Mouse (Mus musculus) midbrain, embryonic 10.5 days (tissue): Measurements from ENCODE around the gene Ing3. TPM values are rescaled to one million over a fixed set of nuclear protein-coding genes. Genes with fewer than 3 reads are reported as not detected.

Experiments used
- DNase-seq: peaks from one replicate; pipeline ENCODE4 v3.0.0-alpha.2; 2017; ENCODE audit warnings: low spot score
- H3K27ac ChIP-seq: fragments of 300-500 bp; sonication (generic); replicated peaks from 2 replicates; pipeline ENCODE4 v1.5.1; 2016; ENCODE audit warnings: mild to moderate bottlenecking
- H3K27me3 ChIP-seq: fragments of 300-500 bp; sonication (generic); 2 replicates; pipeline ENCODE4 v1.6.1; 2016; ENCODE audit warnings: low read depth, mild to moderate bottlenecking; ENCODE audit not compliant: poor library complexity, severe bottlenecking
- H3K36me3 ChIP-seq: fragments of 300-500 bp; sonication (generic); 2 replicates; pipeline ENCODE4 v1.6.1; 2016; ENCODE audit warnings: mild to moderate bottlenecking, moderate library complexity
- H3K4me1 ChIP-seq: fragments of 300-500 bp; sonication (generic); 2 replicates; pipeline ENCODE4 v1.6.1; 2016
- H3K4me3 ChIP-seq: fragments of 300-500 bp; sonication (generic); 2 replicates; pipeline ENCODE4 v1.5.1; 2016; ENCODE audit warnings: mild to moderate bottlenecking, moderate library complexity
- H3K9me3 ChIP-seq: fragments of 300-500 bp; sonication (generic); replicated peaks from 2 replicates; pipeline ENCODE4 v1.6.1; 2016; ENCODE audit warnings: mild to moderate bottlenecking
- WGBS: fragments of 180-500 bp; shearing (Covaris S2); methylation state at CpG from one replicate; pipeline ENCODE4 v1.1.7; 2016; 5-methylcytosine and 5-hydroxymethylcytosine counted together
- polyA plus RNA-seq: library from polyadenylated mRNA; unstranded; fragments of >200 nt; fragmentation: Nextera tagmentation; extraction: Ambion mirVana; gene quantifications from 2 replicates; pipeline ENCODE4 v1.2.1, GENCODE M21; 2016

Gene Ing3
- polyA plus RNA-seq, result 55.8 and 56.5 TPM in 2 replicates

- Histone ChIP-seq H3K27ac (peak within 1 kb of the TSS; percentile 98), H3K9me3 (no peaks in the 10 kb centered on the region), H3K27me3 (no peaks in the 10 kb centered on the region), H3K36me3 (peaks cover 21% of the 10 kb centered on the region), H3K4me3 (peak within 1 kb of the TSS; percentile 66), H3K4me1 (peaks cover 12% of the 10 kb centered on the region)
- peak; percentile 97 for DNase-seq
- under 1% methylated on average over 35 of the region's 35 CpGs for WGBS
Measured at GRCm38 (mm10) chr6:21949226-21949731, at the start of gene Ing3. TSS of gene Ing3 (plus strand) at chr6:21949571.

GRCm38 (mm10) chr6:21909720-21910119, 39.7 kb upstream of the Ing3 start:
- H3K4me3 ChIP-seq, result no peak overlapping the region
- H3K27ac ChIP-seq, result no peak overlapping the region
- H3K27me3 ChIP-seq, result no peaks in the 10 kb centered on the region
- DNase-seq, result no peak
- H3K9me3 ChIP-seq, result no peaks in the 10 kb centered on the region
- H3K36me3 ChIP-seq, result no peaks in the 10 kb centered on the region
- no peaks in the 10 kb centered on the region for H3K4me1 ChIP-seq

DNA sequence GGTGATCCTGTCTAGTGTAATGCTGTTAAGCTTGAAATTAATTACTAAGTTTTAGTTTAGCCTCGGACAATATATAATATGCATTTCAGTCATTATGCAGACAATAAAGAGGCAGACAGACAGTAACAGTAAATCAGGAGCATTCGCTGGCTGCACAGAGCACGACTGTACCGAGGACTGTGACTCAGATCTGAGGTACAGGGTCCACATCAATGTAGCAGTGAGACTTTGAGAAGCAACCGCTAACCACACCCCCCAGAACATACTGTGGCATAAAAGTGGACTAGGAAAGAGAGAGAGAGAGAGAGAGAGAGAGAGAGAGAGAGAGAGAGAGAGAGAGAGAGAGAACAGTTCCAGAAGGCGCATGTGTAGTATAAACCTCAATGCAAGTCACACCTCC, 38.6 kb upstream of the Ing3 start:
- WGBS, result 91% methylated on average over 6 of the region's 6 CpGs
- no peaks in the 10 kb centered on the region for H3K4me1 ChIP-seq
- H3K27me3 ChIP-seq, result no peaks in the 10 kb centered on the region
- H3K27ac ChIP-seq, result no peak overlapping the region
- no peak overlapping the region for H3K4me3 ChIP-seq
- H3K9me3 ChIP-seq, result no peaks in the 10 kb centered on the region
- H3K36me3 ChIP-seq, result no peaks in the 10 kb centered on the region
- no peak for DNase-seq

DNA sequence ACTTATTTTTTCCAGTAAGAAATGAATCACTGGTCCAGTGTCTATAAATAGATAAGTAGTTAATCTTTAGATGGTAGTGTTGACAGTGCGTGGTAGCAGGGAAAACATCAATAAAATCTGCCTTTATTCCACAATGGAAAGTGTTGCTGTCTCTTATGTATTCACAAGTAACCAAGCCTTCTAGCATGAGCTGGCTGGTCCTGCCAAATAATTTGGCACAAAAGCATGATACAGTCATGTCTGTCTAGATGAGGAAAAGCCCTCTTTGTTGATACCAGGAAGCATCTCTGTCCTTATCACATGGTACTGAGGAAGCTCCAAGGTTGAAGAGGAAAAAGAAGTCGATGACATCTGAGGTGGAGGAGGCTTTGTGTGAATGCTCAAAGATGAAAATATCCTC, 32.8 kb upstream of the Ing3 start:
- WGBS, result 85% methylated on average over 2 of the region's 2 CpGs
- no peak for DNase-seq

DNA sequence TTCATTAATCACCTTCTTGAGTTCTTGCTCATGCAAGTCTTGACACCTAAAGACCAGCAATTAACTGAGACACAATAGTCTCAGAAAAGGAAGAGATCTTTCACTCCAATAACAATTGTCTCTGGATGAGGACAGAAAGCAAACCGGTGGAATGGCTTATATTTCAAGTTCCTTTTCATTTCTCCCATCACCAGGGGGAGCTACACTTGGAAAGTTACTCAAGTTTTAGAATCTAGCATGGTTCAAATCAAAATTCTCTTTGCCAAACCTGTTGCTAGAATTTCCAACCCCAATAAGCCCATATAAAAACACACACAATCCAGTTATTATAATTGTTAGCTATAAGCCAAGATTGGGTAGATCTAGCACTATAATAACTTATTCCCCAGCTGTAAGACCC, 25.2 kb upstream of the Ing3 start:
- WGBS, result 30% methylated on average over 1 of the region's 1 CpGs
- no peaks in the 10 kb centered on the region for H3K9me3 ChIP-seq
- H3K4me1 ChIP-seq, result no peaks in the 10 kb centered on the region
- H3K4me3 ChIP-seq, result no peak overlapping the region
- no peak for DNase-seq
- no peaks in the 10 kb centered on the region for H3K27me3 ChIP-seq
- H3K27ac ChIP-seq, result no peak overlapping the region
- no peaks in the 10 kb centered on the region for H3K36me3 ChIP-seq

More for the DNA sequence above, 32.8 kb upstream of the Ing3 start:
- Histone ChIP-seq H3K36me3 (no peaks in the 10 kb centered on the region), H3K27me3 (no peaks in the 10 kb centered on the region), H3K27ac (no peak overlapping the region), H3K4me1 (no peaks in the 10 kb centered on the region), H3K9me3 (no peaks in the 10 kb centered on the region), H3K4me3 (no peak overlapping the region)

GRCm38 (mm10) chr6:21937981-21938635, 11.3 kb upstream of the Ing3 start:
- no peaks in the 10 kb centered on the region for H3K36me3 ChIP-seq

GRCm38 (mm10) chr6:21949771-21950448, 539 bp downstream of the Ing3 start:
- no peaks in the 10 kb centered on the region for H3K9me3 ChIP-seq
- DNase-seq, result peak; percentile 95
- H3K4me1 ChIP-seq, result peaks cover 12% of the 10 kb centered on the region
- peak overlapping the region; percentile 66 for H3K4me3 ChIP-seq
- H3K27ac ChIP-seq, result peak overlapping the region; percentile 98
- H3K27me3 ChIP-seq, result no peaks in the 10 kb centered on the region
- peaks cover 27% of the 10 kb centered on the region for H3K36me3 ChIP-seq
- WGBS, result 1% methylated on average over 62 of the region's 68 CpGs

More at GRCm38 (mm10) chr6:21937981-21938635, 11.3 kb upstream of the Ing3 start:
- no peaks in the 10 kb centered on the region for H3K9me3 ChIP-seq
- H3K27ac ChIP-seq, result no peak overlapping the region
- no peaks in the 10 kb centered on the region for H3K4me1 ChIP-seq
- H3K4me3 ChIP-seq, result no peak overlapping the region
- no peaks in the 10 kb centered on the region for H3K27me3 ChIP-seq
- 91% methylated on average over 4 of the region's 4 CpGs for WGBS
- no peak for DNase-seq

DNA sequence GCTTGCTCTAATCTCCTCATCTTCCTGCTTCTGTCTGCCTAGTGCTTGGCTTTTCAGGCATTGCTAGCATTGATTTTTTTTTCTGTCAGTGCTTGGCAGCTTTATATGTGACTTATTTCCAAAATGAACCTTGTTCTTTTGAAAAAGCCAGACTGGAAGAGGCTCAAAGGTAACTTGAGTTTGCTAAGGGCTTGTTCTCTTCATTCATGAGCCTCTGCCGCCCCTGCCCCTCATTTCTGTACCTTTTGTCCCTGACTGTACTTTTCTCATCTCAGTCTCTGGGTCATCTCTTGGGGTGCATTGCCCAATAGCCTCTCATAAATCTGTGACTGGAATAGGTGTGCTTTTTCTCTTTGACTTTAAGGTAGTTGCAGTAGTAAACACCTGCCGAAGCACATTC, 1.3 kb downstream of the Ing3 start:
- WGBS, result 85% methylated on average over 2 of the region's 2 CpGs
- H3K9me3 ChIP-seq, result no peaks in the 10 kb centered on the region

GRCm38 (mm10) chr6:21955468-21955867, 6.1 kb downstream of the Ing3 start:
- peaks cover 5% of the 10 kb centered on the region for H3K4me1 ChIP-seq
- H3K27ac ChIP-seq, result no peak overlapping the region
- H3K36me3 ChIP-seq, result peaks cover 66% of the 10 kb centered on the region
- no peaks in the 10 kb centered on the region for H3K9me3 ChIP-seq
- no peak for DNase-seq
- no peaks in the 10 kb centered on the region for H3K27me3 ChIP-seq
- no peak overlapping the region for H3K4me3 ChIP-seq
- WGBS, result 90% methylated on average over 4 of the region's 4 CpGs

More for the DNA sequence above, 1.3 kb downstream of the Ing3 start:
- Histone ChIP-seq H3K4me1 (peaks cover 12% of the 10 kb centered on the region), H3K27me3 (no peaks in the 10 kb centered on the region), H3K4me3 (peak overlapping the region; percentile 66), H3K27ac (peak overlapping the region; percentile 98; the same call in 1 of the 2 replicates), H3K36me3 (peaks cover 35% of the 10 kb centered on the region)
- no peak for DNase-seq

GRCm38 (mm10) chr6:21958922-21959321, 9.6 kb downstream of the Ing3 start:
- no peak overlapping the region for H3K4me3 ChIP-seq
- no peak overlapping the region for H3K27ac ChIP-seq
- peaks cover 51% of the 10 kb centered on the region for H3K36me3 ChIP-seq
- H3K4me1 ChIP-seq, result no peaks in the 10 kb centered on the region
- no peaks in the 10 kb centered on the region for H3K27me3 ChIP-seq
- DNase-seq, result no peak
- H3K9me3 ChIP-seq, result no peaks in the 10 kb centered on the region
- WGBS, result 90% methylated on average over 4 of the region's 4 CpGs

- Histone ChIP-seq H3K4me1 (no peaks in the 10 kb centered on the region), H3K4me3 (no peak overlapping the region), H3K36me3 (peaks cover 44% of the 10 kb centered on the region), H3K27me3 (no peaks in the 10 kb centered on the region), H3K9me3 (no peaks in the 10 kb centered on the region), H3K27ac (no peak overlapping the region)
- WGBS, result 91% methylated on average over 5 of the region's 5 CpGs
- no peak for DNase-seq
Measured at GRCm38 (mm10) chr6:21959909-21960308, 10.5 kb downstream of the Ing3 start.

DNA sequence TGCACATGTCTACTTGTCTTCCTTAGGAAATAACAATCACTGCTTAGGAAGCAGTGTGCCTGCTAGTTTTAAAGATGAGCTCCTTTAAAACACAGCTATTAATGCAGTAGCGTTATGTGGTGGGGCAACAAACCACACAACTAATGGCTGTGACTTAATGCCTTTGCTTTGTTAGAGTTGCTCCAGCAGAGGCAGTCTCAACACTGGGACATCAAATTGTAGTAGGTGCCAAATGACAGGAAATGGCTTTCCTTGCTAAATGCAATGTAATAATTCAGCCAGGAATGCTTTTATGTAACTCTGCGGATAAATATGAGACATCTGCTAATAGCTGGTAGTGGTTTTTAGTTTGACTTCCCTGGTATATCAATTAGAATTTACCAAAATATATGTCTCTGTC, 28.2 kb downstream of the Ing3 start:
- no peaks in the 10 kb centered on the region for H3K27me3 ChIP-seq
- H3K9me3 ChIP-seq, result no peaks in the 10 kb centered on the region
- H3K27ac ChIP-seq, result no peak overlapping the region
- H3K4me1 ChIP-seq, result no peaks in the 10 kb centered on the region
- H3K36me3 ChIP-seq, result peaks cover 32% of the 10 kb centered on the region
- no peak for DNase-seq
- H3K4me3 ChIP-seq, result no peak overlapping the region
- 94% methylated on average over 2 of the region's 2 CpGs for whole genome bisulfite sequencing

DNA sequence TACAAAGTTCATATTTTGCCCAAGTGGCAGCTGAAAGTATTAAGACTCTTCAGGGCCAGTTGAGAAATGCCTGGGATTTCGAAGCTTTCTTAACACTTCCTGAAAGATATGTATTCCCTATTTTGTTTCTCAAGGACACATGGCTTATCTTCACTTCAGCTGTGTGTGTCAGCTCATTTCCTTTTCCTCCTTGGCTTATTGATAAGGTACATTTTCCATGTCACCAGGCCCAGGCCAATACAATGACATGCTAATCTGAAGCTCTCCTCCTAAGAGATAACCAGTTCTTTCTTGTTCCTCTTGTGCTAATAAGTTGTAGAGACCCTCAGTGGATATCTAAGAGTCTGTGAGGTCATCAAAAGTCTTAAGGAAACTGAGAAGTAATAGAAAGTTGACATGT, 31.7 kb downstream of the Ing3 start:
- WGBS, result 95% methylated on average over 1 of the region's 1 CpGs
- Histone ChIP-seq H3K4me1 (peaks cover 9% of the 10 kb centered on the region), H3K4me3 (no peak overlapping the region), H3K36me3 (peaks cover 5% of the 10 kb centered on the region; the same call in 1 of the 2 replicates), H3K27me3 (peaks cover 13% of the 10 kb centered on the region), H3K9me3 (no peaks in the 10 kb centered on the region), H3K27ac (no peak overlapping the region)
- no peak for DNase-seq
